Mouse (Mus musculus) lung, postnatal 0 days (tissue): Measurements from ENCODE around the gene Brd7. TPM values are rescaled to one million over a fixed set of nuclear protein-coding genes. Genes with fewer than 3 reads are reported as not detected.

Experiments used
- ATAC-seq: fragments of 200-750 bp; cut with Nextera tagmentation; 2 replicates; pipeline ENCODE4 v1.8.0; 2017; ENCODE audit warnings: moderate library complexity
- DNase-seq: peaks from one replicate; pipeline ENCODE4 v3.0.0-alpha.2; 2016; ENCODE audit warnings: low spot score
- H3K27ac ChIP-seq: fragments of 300-500 bp; sonication (generic); 2 replicates; pipeline ENCODE4 v1.5.1; 2014; ENCODE audit warnings: antibody characterized with exemption, mild to moderate bottlenecking, low read length, mixed read lengths
- H3K27me3 ChIP-seq: fragments of 300-500 bp; sonication (generic); replicated peaks from 2 replicates; pipeline ENCODE4 v1.6.1; 2014; ENCODE audit warnings: low read length, mixed read lengths; ENCODE audit not compliant: insufficient read depth
- H3K36me3 ChIP-seq: fragments of 300-500 bp; sonication (generic); 2 replicates; pipeline ENCODE4 v1.6.1; 2014; ENCODE audit warnings: low read length, mixed read lengths; ENCODE audit not compliant: insufficient read depth
- H3K4me1 ChIP-seq: fragments of 300-500 bp; sonication (generic); 2 replicates; pipeline ENCODE4 v1.6.1; 2014; ENCODE audit warnings: antibody characterized with exemption, low read depth, low read length, mixed read lengths; ENCODE audit not compliant: insufficient read depth
- H3K4me2 ChIP-seq: fragments of 300-500 bp; sonication (generic); replicated peaks from 2 replicates; pipeline ENCODE4 v1.6.1; 2014; ENCODE audit warnings: low read depth, mild to moderate bottlenecking, low read length, moderate library complexity, mixed read lengths
- H3K4me3 ChIP-seq: fragments of 300-500 bp; sonication (generic); 2 replicates; pipeline ENCODE4 v1.5.1; 2014; ENCODE audit warnings: low read depth, low read length
- H3K9ac ChIP-seq: fragments of 300-500 bp; sonication (generic); replicated peaks from 2 replicates; pipeline ENCODE4 v1.6.1; 2014; ENCODE audit warnings: low read depth, mild to moderate bottlenecking
- H3K9me3 ChIP-seq: fragments of 300-500 bp; sonication (generic); 2 replicates; pipeline ENCODE4 v1.6.1; 2016; ENCODE audit warnings: low read length, mixed read lengths
- CTCF ChIP-seq: IDR thresholded peaks from 2 replicates; pipeline ENCODE4 v1.5.1; 2016; ENCODE audit warnings: antibody characterized with exemption, mild to moderate bottlenecking
- EP300 ChIP-seq: IDR thresholded peaks from 2 replicates; pipeline ENCODE4 v1.6.1; 2016; ENCODE audit warnings: antibody characterized with exemption, mild to moderate bottlenecking, control low read depth
- WGBS: fragments of 180-500 bp; shearing (Covaris S2); extraction: QIAGEN DNeasy Blood & Tissue Kit; methylation state at CpG from one replicate; pipeline ENCODE4 v1.1.7; 2014; 5-methylcytosine and 5-hydroxymethylcytosine counted together
- polyA plus RNA-seq: library from polyadenylated mRNA; unstranded; fragments of >200 nt; fragmentation: Nextera tagmentation; extraction: Ambion mirVana; gene quantifications from 2 replicates; pipeline ENCODE4 v1.2.1, GENCODE M21; 2015

Brd7 gene
- polyA plus RNA-seq, 1 experiment from 2014 or later, result 116 TPM

GRCm38 (mm10) chr8:88339221-88339620 lies 22.8 kb downstream of the Brd7 start:
- TF ChIP-seq EP300 (no peak), CTCF (no peak)
- peaks cover 34% of the 10 kb centered on the region for H3K36me3 ChIP-seq

GRCm38 (mm10) chr8:88334975-88335374 lies 27.0 kb downstream of the Brd7 start:
- no peak overlapping the region for H3K4me3 ChIP-seq
- ATAC-seq (no peak), DNase-seq (no peak)
- no peak overlapping the region for H3K9ac ChIP-seq
- no peak overlapping the region for H3K4me2 ChIP-seq
- no peaks in the 10 kb centered on the region for H3K27me3 ChIP-seq
- WGBS, result 81% methylated on average over 3 of the region's 3 CpGs
- H3K4me1 ChIP-seq, result no peaks in the 10 kb centered on the region
- H3K9me3 ChIP-seq, result no peaks in the 10 kb centered on the region
- no peak overlapping the region for H3K27ac ChIP-seq
- TF ChIP-seq EP300 (no peak), CTCF (no peak)
- H3K36me3 ChIP-seq, result peaks cover 25% of the 10 kb centered on the region

More at GRCm38 (mm10) chr8:88339221-88339620, 22.8 kb downstream of the Brd7 start:
- no peak overlapping the region for H3K4me3 ChIP-seq
- H3K27ac ChIP-seq, result no peak overlapping the region
- ATAC-seq (peak; percentile 25; the same call in 1 of the 2 replicates), DNase-seq (peak; percentile 8)
- H3K4me1 ChIP-seq, result no peaks in the 10 kb centered on the region
- H3K4me2 ChIP-seq, result no peak overlapping the region
- no peaks in the 10 kb centered on the region for H3K9me3 ChIP-seq
- no peaks in the 10 kb centered on the region for H3K27me3 ChIP-seq
- no peak overlapping the region for H3K9ac ChIP-seq
- 26% methylated on average over 3 of the region's 3 CpGs for WGBS

- no peaks in the 10 kb centered on the region for H3K4me1 ChIP-seq
- peak; percentile 63 for ATAC-seq
- H3K36me3 ChIP-seq, result peaks cover 25% of the 10 kb centered on the region
- no peak overlapping the region for H3K9ac ChIP-seq
- H3K4me3 ChIP-seq, result no peak overlapping the region
- no peak overlapping the region for H3K27ac ChIP-seq
- no peaks in the 10 kb centered on the region for H3K9me3 ChIP-seq
- H3K27me3 ChIP-seq, result no peaks in the 10 kb centered on the region
- WGBS, result 79% methylated on average over 2 of the region's 2 CpGs
- H3K4me2 ChIP-seq, result no peak overlapping the region
- TF ChIP-seq CTCF, result no peak
- peak; percentile 18; the same call in 1 of the 2 replicates for TF ChIP-seq EP300
- peak; percentile 35 for DNase-seq
Measured at GRCm38 (mm10) chr8:88334384-88334783, 27.6 kb downstream of the Brd7 start.

GRCm38 (mm10) chr8:88330816-88331215 lies 31.2 kb downstream of the Brd7 start:
- ATAC-seq, result no peak
- Histone ChIP-seq H3K4me3 (no peak overlapping the region), H3K4me2 (no peak overlapping the region), H3K36me3 (peaks cover 37% of the 10 kb centered on the region), H3K27ac (no peak overlapping the region), H3K9ac (no peak overlapping the region), H3K27me3 (no peaks in the 10 kb centered on the region), H3K4me1 (no peaks in the 10 kb centered on the region), H3K9me3 (no peaks in the 10 kb centered on the region)
- DNase-seq, result no peak
- no peak for TF ChIP-seq CTCF
- TF ChIP-seq EP300, result no peak
- WGBS, result 91% methylated on average over 3 of the region's 3 CpGs

- no peak overlapping the region for H3K4me2 ChIP-seq
- H3K4me1 ChIP-seq, result peaks cover 7% of the 10 kb centered on the region; the same call in 1 of the 2 replicates
- H3K9me3 ChIP-seq, result no peaks in the 10 kb centered on the region
- peak overlapping the region; percentile 38; the same call in 1 of the 2 replicates for H3K27ac ChIP-seq
- TF ChIP-seq EP300 (no peak), CTCF (no peak)
- WGBS, result 65% methylated on average over 6 of the region's 6 CpGs
- no peak overlapping the region for H3K9ac ChIP-seq
- peak; percentile 39 for DNase-seq
- peaks cover 31% of the 10 kb centered on the region for H3K36me3 ChIP-seq
- no peaks in the 10 kb centered on the region for H3K27me3 ChIP-seq
- H3K4me3 ChIP-seq, result no peak overlapping the region
- 0 out of 2 replicates have a peak, but pooled peaks have one; percentile 0 for ATAC-seq
Measured at GRCm38 (mm10) chr8:88328689-88329088, 33.3 kb downstream of the Brd7 start.

- no peak for TF ChIP-seq EP300
- TF ChIP-seq CTCF, result no peak
- Histone ChIP-seq H3K9ac (no peak overlapping the region), H3K27me3 (no peaks in the 10 kb centered on the region), H3K4me3 (no peak overlapping the region), H3K27ac (no peak overlapping the region), H3K9me3 (no peaks in the 10 kb centered on the region), H3K4me1 (peaks cover 7% of the 10 kb centered on the region; the same call in 1 of the 2 replicates), H3K4me2 (no peak overlapping the region), H3K36me3 (peaks cover 21% of the 10 kb centered on the region)
- ATAC-seq, result no peak
- 78% methylated on average over 12 of the region's 12 CpGs for WGBS
- DNase-seq, result no peak
Measured at GRCm38 (mm10) chr8:88326328-88326727, 35.7 kb downstream of the Brd7 start.

- H3K36me3 ChIP-seq, result peaks cover 21% of the 10 kb centered on the region
- H3K4me1 ChIP-seq, result peaks cover 7% of the 10 kb centered on the region; the same call in 1 of the 2 replicates
- TF ChIP-seq EP300 (no peak), CTCF (no peak)
- H3K4me2 ChIP-seq, result no peak overlapping the region
- 60% methylated on average over 5 of the region's 5 CpGs for WGBS
- H3K4me3 ChIP-seq, result no peak overlapping the region
- no peaks in the 10 kb centered on the region for H3K27me3 ChIP-seq
- H3K9me3 ChIP-seq, result no peaks in the 10 kb centered on the region
- no peak overlapping the region for H3K9ac ChIP-seq
- no peak overlapping the region for H3K27ac ChIP-seq
- ATAC-seq (no peak), DNase-seq (no peak)
Measured at GRCm38 (mm10) chr8:88325795-88326194, 36.2 kb downstream of the Brd7 start.
